Mouse (Mus musculus): ENCODE measurements around the gene Chmp2a.

The Chmp2a gene

GRCm38 (mm10) chr7:13001584-13001983 is 33.0 kb downstream of the Chmp2a start:
- no peak for DNase-seq (ENCODE audit: low spot score in 2 of 2)

GRCm38 (mm10) chr7:12998851-12999250 is 35.8 kb downstream of the Chmp2a start, which contains the start of gene Trim28:
Gene Trim28, plus strand, starts transcription at chr7:12999114.
- no peak for DNase-seq (ENCODE audit: low spot score in 2 of 2)

GRCm38 (mm10) chr7:12998053-12998452 is 36.6 kb downstream of the Chmp2a start, which contains the start of gene Slc27a5:
Gene Slc27a5, minus strand, starts transcription at chr7:12998192.
- DNase-seq (ENCODE audit: low spot score in 2 of 2) = no peak

- no peak for DNase-seq (ENCODE audit: low spot score in 2 of 2)
Measured at GRCm38 (mm10) chr7:12997230-12997629, 37.4 kb downstream of the Chmp2a start.

- DNase-seq (ENCODE audit: low spot score in 2 of 2) = no peak
Measured at GRCm38 (mm10) chr7:12995862-12996261, 38.7 kb downstream of the Chmp2a start.

GRCm38 (mm10) chr7:12993148-12993547 is 41.5 kb downstream of the Chmp2a start:
- no peak for DNase-seq (ENCODE audit: low spot score in 2 of 2)

GRCm38 (mm10) chr7:12992222-12992621 is 42.4 kb downstream of the Chmp2a start:
- DNase-seq (ENCODE audit: low spot score in 2 of 2) = no peak

- no peak for DNase-seq (ENCODE audit: low spot score in 2 of 2)
Measured at GRCm38 (mm10) chr7:12987409-12988189, 47.0 kb downstream of the Chmp2a start.

GRCm38 (mm10) chr7:12986906-12987305 is 47.7 kb downstream of the Chmp2a start:
- no peak for DNase-seq (ENCODE audit: low spot score in 2 of 2)

- no peak for DNase-seq (ENCODE audit: low spot score in 2 of 2)
Measured at GRCm38 (mm10) chr7:12985724-12986123, 48.9 kb downstream of the Chmp2a start.

Data from right cerebral cortex, postnatal 36 days (tissue).